Comparison of ENCODE assay signal across 8 mouse cellular contexts in genomic region chr2:165873196-165873595, GRCm38 (mm10). TPM values are rescaled to one million over a fixed set of nuclear protein-coding genes. Genes with fewer than 3 reads are reported as not detected.
DNase-seq lines count a peak whose midpoint lies in the region; ATAC-seq and TF ChIP-seq lines count a peak whose summit lies in the region.

No protein-coding gene starts in this region.

- TF ChIP-seq POLR2A in cortical plate, adult 2 months (IDR thresholded peaks at IDR 0.05; ENCODE audit: extremely low read depth, insufficient read depth, low read length), result no peak

- H3K27me3 ChIP-seq in heart, embryonic 10.5 days (ENCODE audit: insufficient read depth, poor library complexity, severe bottlenecking), result no peaks in the 10 kb centered on the region
- H3K27me3 ChIP-seq in heart, embryonic 11.5 days (ENCODE audit: control insufficient read depth, insufficient read depth, low read length), result no peaks in the 10 kb centered on the region
- no peaks in the 10 kb centered on the region for H3K27me3 ChIP-seq in limb, embryonic 13.5 days

- TF ChIP-seq CTCF in cortical plate, adult 2 months (IDR thresholded peaks at IDR 0.05; ENCODE audit: extremely low read depth, insufficient read depth, low read length), result no peak

- ATAC-seq in heart, embryonic 11.5 days (replicated peaks; ENCODE audit: insufficient number of reproducible peaks, low FRiP score, low TSS enrichment), result no peak
- no peak for ATAC-seq in limb, embryonic 13.5 days (ENCODE audit: low FRiP score, low read depth)

- H3K9me3 ChIP-seq in heart, embryonic 10.5 days, result no peaks in the 10 kb centered on the region
- H3K9me3 ChIP-seq in heart, embryonic 11.5 days (replicated peaks; ENCODE audit: control insufficient read depth, low read length), result no peaks in the 10 kb centered on the region
- H3K9me3 ChIP-seq in limb, embryonic 13.5 days, result no peaks in the 10 kb centered on the region

- intact Hi-C loops in heart, postnatal 10 days (cut with DNase I), result no loop called here

- H3K36me3 ChIP-seq in heart, embryonic 10.5 days, result peaks cover 62% of the 10 kb centered on the region
- peaks cover 11% of the 10 kb centered on the region for H3K36me3 ChIP-seq in heart, embryonic 11.5 days (ENCODE audit: control insufficient read depth, insufficient read depth, low read length)
- peaks cover 52% of the 10 kb centered on the region for H3K36me3 ChIP-seq in limb, embryonic 13.5 days

- DNase-seq in heart, embryonic 10.5 days (ENCODE audit: low spot score), result no peak
- peak; percentile 64 to 74 for DNase-seq in heart, postnatal 10 days
- DNase-seq in ovary, postnatal 36 days (ENCODE audit: low spot score), result no peak
- no peak for DNase-seq in spleen, postnatal 10 days (ENCODE audit: low spot score in 2 of 2)
- no peak for DNase-seq in gastrocnemius, adult 8-10 months (ENCODE audit: low spot score in 2 of 2)

- WGBS in heart, embryonic 10.5 days, result 77% methylated on average over 7 of the region's 7 CpGs
- 73% methylated on average over 7 of the region's 7 CpGs for WGBS in heart, embryonic 11.5 days (ENCODE audit: insufficient replicate concordance)
- 53% methylated on average over 7 of the region's 7 CpGs for WGBS in limb, embryonic 13.5 days

- H3K4me3 ChIP-seq in heart, embryonic 10.5 days, result no peak overlapping the region
- H3K4me3 ChIP-seq in heart, embryonic 11.5 days (ENCODE audit: low read depth, low read length), result no peak overlapping the region
- peak overlapping the region; percentile 41 for H3K4me3 ChIP-seq in cortical plate, adult 2 months (ENCODE audit: insufficient read depth, low read length)
- no peak overlapping the region for H3K4me3 ChIP-seq in limb, embryonic 13.5 days

- H3K9ac ChIP-seq in heart, embryonic 11.5 days (ENCODE audit: low read depth, low read length), result no peak overlapping the region
- peak overlapping the region; percentile 31; the same call in 1 of the 2 replicates for H3K9ac ChIP-seq in limb, embryonic 13.5 days

- H3K27ac ChIP-seq in heart, embryonic 10.5 days, result peak overlapping the region; percentile 99
- H3K27ac ChIP-seq in heart, embryonic 11.5 days (ENCODE audit: low read depth, low read length), result no peak overlapping the region
- peak overlapping the region; percentile 99 for H3K27ac ChIP-seq in cortical plate, adult 2 months (ENCODE audit: insufficient read depth, low read length)
- H3K27ac ChIP-seq in limb, embryonic 13.5 days, result peak overlapping the region; percentile 85; the same call in 1 of the 2 replicates

- H3K4me1 ChIP-seq in heart, embryonic 10.5 days, result peaks cover 83% of the 10 kb centered on the region
- H3K4me1 ChIP-seq in heart, embryonic 11.5 days (ENCODE audit: control insufficient read depth, insufficient read depth, low read length), result peaks cover 72% of the 10 kb centered on the region
- peaks cover 34% of the 10 kb centered on the region for H3K4me1 ChIP-seq in cortical plate, adult 2 months (ENCODE audit: control insufficient read depth, insufficient read depth, low read length)
- peaks cover 76% of the 10 kb centered on the region for H3K4me1 ChIP-seq in limb, embryonic 13.5 days

- H3K4me2 ChIP-seq in heart, embryonic 11.5 days, result no peak overlapping the region
- no peak overlapping the region for H3K4me2 ChIP-seq in limb, embryonic 13.5 days (replicated peaks)

RNA-seq across cellular contexts. Expression of gene Zmynd8, which starts 25.6 kb away (rescaled TPM):
- polyA plus RNA-seq in heart, embryonic 10.5 days (2016; fragmentation: Nextera tagmentation; extraction: Ambion mirVana), result 57.1 and 58.5 TPM in 2 replicates
- 39.6 and 47.6 TPM in 2 replicates for polyA plus RNA-seq in heart, embryonic 11.5 days (2014; fragmentation: Nextera tagmentation; extraction: Ambion mirVana)
- 90.5 and 106 TPM in 2 replicates for polyA plus RNA-seq in cortical plate, adult 2 months (2012; rRNA removed)
- 10 to 100 TPM; 48.7 to 55.5 TPM for total RNA-seq in heart, postnatal 10 days (2021)
- 59.4 and 65.7 TPM in 2 replicates for polyA plus RNA-seq in limb, embryonic 13.5 days (2015; fragmentation: Nextera tagmentation; extraction: Ambion mirVana)
- total RNA-seq in gastrocnemius, adult 8-10 months (2022), result 10 to 100 TPM; 11.4 to 14.4 (median 13.5) TPM

Comparison
In these comparisons a context has a peak if more than half of its experiments do, and no peak if none do; other contexts are left out.
1. DNase-seq: peak in heart, postnatal 10 days (2 of 2); none in heart, embryonic 10.5 days (single experiment), ovary, postnatal 36 days (single experiment), spleen, postnatal 10 days (0 of 2) and gastrocnemius, adult 8-10 months (0 of 2).